Mouse (Mus musculus): Measurements from ENCODE around the gene Ccdc180. TPM values are rescaled to one million over a fixed set of nuclear protein-coding genes. Genes with fewer than 3 reads are reported as not detected.

The Ccdc180 gene
- polyA plus RNA-seq, 1 experiment from 2014 or later = 0.66 TPM

DNA sequence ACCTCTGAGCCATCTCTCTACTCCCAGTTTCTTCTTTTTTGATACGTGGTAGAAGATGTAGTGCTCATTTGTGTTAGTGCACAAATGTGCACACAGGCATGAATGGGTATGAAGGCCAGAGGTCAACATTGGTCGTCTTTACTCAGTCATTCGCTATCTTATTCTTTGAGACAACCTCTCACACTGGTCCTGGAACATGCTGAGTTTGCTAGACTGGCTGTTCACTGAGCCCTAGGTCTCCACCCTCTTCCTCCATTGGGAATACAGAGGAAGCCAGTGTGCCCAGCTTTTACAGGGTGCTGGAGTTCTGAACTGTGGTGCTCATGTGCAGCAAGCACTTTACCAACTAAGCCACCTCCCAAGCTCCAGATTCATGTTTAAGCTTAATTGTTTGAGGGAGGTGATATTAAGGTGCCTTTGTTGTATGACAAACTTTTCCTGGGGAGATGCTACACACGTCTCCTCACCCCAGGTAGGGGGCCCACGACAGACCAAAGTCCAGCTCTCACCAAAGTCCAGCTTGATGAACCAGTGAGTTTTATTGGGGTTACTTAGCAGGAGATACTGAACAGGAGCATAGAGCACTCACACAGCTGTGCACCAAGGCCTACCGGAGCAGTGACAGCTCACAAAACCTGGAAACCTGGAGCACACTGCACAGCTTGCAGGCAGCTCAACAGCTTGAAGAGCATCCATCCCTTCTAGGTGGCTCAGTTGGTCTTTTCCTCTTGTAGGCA, 87.0 kb downstream of the Ccdc180 start:
- 0 out of 2 replicates have a peak, but pooled peaks cover 5% of the 10 kb centered on the region for H3K27me3 ChIP-seq
- no peak overlapping the region for H3K9ac ChIP-seq
- 0 out of 2 replicates have a peak, but pooled peaks cover 4% of the 10 kb centered on the region for H3K4me1 ChIP-seq
- WGBS = 78% methylated on average over 6 of the region's 6 CpGs
- ATAC-seq (ENCODE audit: borderline replicate concordance, extremely low read depth, low FRiP score, low TSS enrichment) = no peak
- no peak overlapping the region for H3K4me3 ChIP-seq
- H3K4me2 ChIP-seq = no peak overlapping the region
- H3K36me3 ChIP-seq = no peaks in the 10 kb centered on the region
- H3K9me3 ChIP-seq = no peaks in the 10 kb centered on the region
- no peak overlapping the region for H3K27ac ChIP-seq

DNA sequence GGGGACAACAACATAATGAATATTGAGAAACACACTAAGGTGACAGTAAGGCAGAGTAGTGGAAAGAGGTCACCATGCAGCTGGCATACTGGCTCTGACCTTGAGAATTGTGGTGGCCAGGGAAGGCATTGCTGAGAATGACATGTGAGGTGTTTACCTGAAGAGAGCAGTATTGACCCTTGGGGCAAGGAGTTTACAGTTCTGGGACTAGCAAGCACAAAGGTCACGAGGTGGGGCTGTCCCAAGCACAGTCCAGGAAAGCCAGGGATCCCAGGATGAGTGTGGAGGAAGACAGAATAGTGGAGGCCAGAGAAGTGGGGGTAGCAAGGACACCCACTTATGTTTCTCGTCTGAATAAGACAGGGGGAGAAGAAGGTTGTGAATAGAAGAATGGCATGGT, 89.8 kb downstream of the Ccdc180 start:
- Histone ChIP-seq H3K27me3 (no peaks in the 10 kb centered on the region), H3K27ac (no peak overlapping the region), H3K9ac (no peak overlapping the region), H3K4me3 (no peak overlapping the region), H3K4me2 (no peak overlapping the region), H3K9me3 (no peaks in the 10 kb centered on the region), H3K36me3 (no peaks in the 10 kb centered on the region), H3K4me1 (no peaks in the 10 kb centered on the region)
- 13% methylated on average over 2 of the region's 2 CpGs for WGBS
- ATAC-seq (ENCODE audit: borderline replicate concordance, extremely low read depth, low FRiP score, low TSS enrichment) = no peak

DNA sequence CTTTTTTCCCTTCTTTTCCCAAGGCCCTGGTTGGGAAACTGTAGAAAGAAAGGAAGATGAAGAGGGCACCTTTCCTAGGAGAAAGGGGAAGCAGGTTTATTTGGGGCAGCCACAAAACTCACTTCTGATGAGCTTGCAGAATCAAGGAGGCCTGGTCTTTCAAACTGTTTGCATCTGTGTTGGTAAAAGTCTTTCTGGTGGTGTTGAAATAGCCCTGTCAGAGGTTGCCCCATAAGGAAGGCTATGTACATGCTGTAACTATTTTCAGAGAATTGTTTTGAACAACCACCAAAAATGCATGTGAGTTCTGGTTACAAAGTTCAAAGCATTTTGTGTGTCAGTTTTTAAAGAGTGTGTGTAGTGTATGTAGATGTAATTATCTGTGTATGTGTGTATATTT, 91.0 kb downstream of the Ccdc180 start:
- no peaks in the 10 kb centered on the region for H3K4me1 ChIP-seq
- ATAC-seq (ENCODE audit: borderline replicate concordance, extremely low read depth, low FRiP score, low TSS enrichment) = no peak

DNA sequence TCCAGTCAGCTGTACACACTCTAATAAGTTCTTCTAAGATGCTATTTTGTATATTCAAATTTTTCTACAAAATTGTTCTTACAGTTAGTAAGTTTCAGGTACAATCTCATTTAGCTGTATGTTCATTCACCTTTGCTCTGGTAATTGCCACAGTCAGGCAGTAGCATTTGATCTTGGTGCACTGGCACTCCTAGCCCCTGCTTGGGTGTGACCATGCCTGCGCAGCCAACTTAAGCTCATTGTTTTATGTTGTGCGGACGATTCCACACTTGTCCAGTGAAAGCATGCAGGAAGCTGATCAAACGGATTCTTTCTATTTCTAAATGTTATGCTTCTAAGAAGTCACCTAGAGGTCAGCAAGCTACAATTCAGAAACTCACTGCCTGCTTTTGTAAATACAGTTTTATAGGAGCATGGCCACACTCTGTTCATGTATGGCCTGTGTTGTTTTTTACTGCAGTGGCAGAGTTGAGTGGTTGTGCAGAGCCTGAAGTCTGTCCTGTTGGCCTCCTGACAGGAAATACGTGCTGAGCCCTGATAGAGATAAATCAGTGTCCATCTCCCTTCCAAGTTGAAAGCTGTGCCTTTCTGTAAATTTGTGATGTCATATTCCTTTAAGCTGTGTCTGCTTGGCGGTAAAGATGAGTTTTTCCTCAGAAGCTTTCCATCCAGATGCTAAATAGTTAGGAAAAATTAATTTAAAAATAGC, 100.5 kb downstream of the Ccdc180 start:
- no peak for ATAC-seq (ENCODE audit: borderline replicate concordance, extremely low read depth, low FRiP score, low TSS enrichment)
- Histone ChIP-seq H3K9me3 (no peaks in the 10 kb centered on the region), H3K4me1 (no peaks in the 10 kb centered on the region; the same call in 1 of the 2 replicates), H3K9ac (no peak overlapping the region), H3K4me2 (no peak overlapping the region), H3K27ac (no peak overlapping the region), H3K36me3 (no peaks in the 10 kb centered on the region), H3K4me3 (no peak overlapping the region), H3K27me3 (no peaks in the 10 kb centered on the region)
- WGBS = 27% methylated on average over 6 of the region's 6 CpGs

More for the DNA sequence above, 91.0 kb downstream of the Ccdc180 start:
- H3K4me3 ChIP-seq = no peak overlapping the region
- no peak overlapping the region for H3K27ac ChIP-seq
- no peaks in the 10 kb centered on the region for H3K36me3 ChIP-seq
- no peak overlapping the region for H3K4me2 ChIP-seq
- no peaks in the 10 kb centered on the region for H3K27me3 ChIP-seq
- H3K9ac ChIP-seq = no peak overlapping the region
- no peaks in the 10 kb centered on the region for H3K9me3 ChIP-seq

DNA sequence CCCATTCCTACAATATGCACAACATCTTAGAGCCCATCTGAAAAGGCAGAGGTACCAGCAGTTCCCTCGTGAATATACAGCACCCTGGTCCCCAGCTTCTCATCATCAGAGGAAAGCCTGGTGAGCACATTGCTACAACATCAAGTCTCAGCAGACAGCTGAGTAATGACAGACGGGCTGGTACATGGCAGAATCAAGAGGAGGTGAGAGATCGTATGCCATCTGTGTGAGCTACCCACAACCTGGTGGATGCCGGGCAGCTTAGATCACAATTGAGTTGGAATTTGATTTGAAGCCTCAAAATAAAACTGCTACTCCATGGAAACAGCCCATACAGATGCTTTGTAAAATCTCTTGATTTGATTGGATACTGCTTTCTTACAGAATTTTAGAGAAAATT, 108.4 kb downstream of the Ccdc180 start:
- no peaks in the 10 kb centered on the region for H3K9me3 ChIP-seq
- H3K9ac ChIP-seq = no peak overlapping the region
- H3K36me3 ChIP-seq = no peaks in the 10 kb centered on the region; the same call in 1 of the 2 replicates
- H3K4me3 ChIP-seq = no peak overlapping the region
- H3K4me1 ChIP-seq = no peaks in the 10 kb centered on the region
- H3K27me3 ChIP-seq = no peaks in the 10 kb centered on the region
- 78% methylated on average over 4 of the region's 4 CpGs for WGBS
- no peak overlapping the region for H3K27ac ChIP-seq
- no peak overlapping the region for H3K4me2 ChIP-seq
- ATAC-seq (ENCODE audit: borderline replicate concordance, extremely low read depth, low FRiP score, low TSS enrichment) = no peak

Other genes starting within 250 kb of the Ccdc180 start
- gene Aldh1b1, start 91.3 kb upstream of the Ccdc180 start, polyA plus RNA-seq (2015; fragmentation: Nextera tagmentation; extraction: Ambion mirVana) = 7.8 and 12.4 TPM in 2 replicates
- gene Igfbpl1, start 63.4 kb upstream of the Ccdc180 start, polyA plus RNA-seq (2015; fragmentation: Nextera tagmentation; extraction: Ambion mirVana) = 0.05 and 0.07 TPM in 2 replicates
- gene Stra6l, start 41.6 kb upstream of the Ccdc180 start, polyA plus RNA-seq (2015; fragmentation: Nextera tagmentation; extraction: Ambion mirVana) = not detected in 2 replicates
- 17.1 and 17.9 TPM in 2 replicates for gene Tdrd7, start 75.0 kb downstream of the Ccdc180 start, polyA plus RNA-seq (2015; fragmentation: Nextera tagmentation; extraction: Ambion mirVana)
- 7.2 and 10.0 TPM in 2 replicates for gene Tmod1, start 148.6 kb downstream of the Ccdc180 start, polyA plus RNA-seq (2015; fragmentation: Nextera tagmentation; extraction: Ambion mirVana)
- 71.2 TPM in 2 replicates for gene Ncbp1, start 248.3 kb downstream of the Ccdc180 start, polyA plus RNA-seq (2015; fragmentation: Nextera tagmentation; extraction: Ambion mirVana)
- gene Tstd2, start 248.4 kb downstream of the Ccdc180 start, polyA plus RNA-seq (2015; fragmentation: Nextera tagmentation; extraction: Ambion mirVana) = 39.6 and 41.7 TPM in 2 replicates

Data from lung, embryonic 15.5 days (tissue).